Mouse (Mus musculus) brain, embryonic 14.5 days (tissue): ENCODE data around the gene Slc25a47.

ENCODE experiments used
- CTCF ChIP-seq: fragments of 200-500 bp; IDR thresholded peaks from 2 replicates; pipeline ENCODE4 v1.5.1; 2012; ENCODE audit warnings: inconsistent platforms, mild to moderate bottlenecking, moderate library complexity, borderline replicate concordance; ENCODE audit not compliant: insufficient read depth, insufficient read length; ENCODE audit errors: extremely low read depth
- POLR2A ChIP-seq: fragments of 200-500 bp; IDR thresholded peaks from 2 replicates; pipeline ENCODE4 v1.6.1; 2012; ENCODE audit warnings: mild to moderate bottlenecking, inconsistent platforms, borderline replicate concordance; ENCODE audit not compliant: poor library complexity, insufficient read depth, insufficient read length, severe bottlenecking; ENCODE audit errors: extremely low read depth

- TF ChIP-seq CTCF: no peak
- no peak for TF ChIP-seq POLR2A
Measured at GRCm38 (mm10) chr12:108823036-108823435, 12.8 kb upstream of the Slc25a47 start.
